Mouse (Mus musculus): Measurements from ENCODE around the gene Gm4559.
"Not testable (repeated sequence)": the region's sequence is repeated elsewhere in the genome, so short reads cannot be mapped to it uniquely, and the experiment has no call there.

Gm4559 gene

DNA sequence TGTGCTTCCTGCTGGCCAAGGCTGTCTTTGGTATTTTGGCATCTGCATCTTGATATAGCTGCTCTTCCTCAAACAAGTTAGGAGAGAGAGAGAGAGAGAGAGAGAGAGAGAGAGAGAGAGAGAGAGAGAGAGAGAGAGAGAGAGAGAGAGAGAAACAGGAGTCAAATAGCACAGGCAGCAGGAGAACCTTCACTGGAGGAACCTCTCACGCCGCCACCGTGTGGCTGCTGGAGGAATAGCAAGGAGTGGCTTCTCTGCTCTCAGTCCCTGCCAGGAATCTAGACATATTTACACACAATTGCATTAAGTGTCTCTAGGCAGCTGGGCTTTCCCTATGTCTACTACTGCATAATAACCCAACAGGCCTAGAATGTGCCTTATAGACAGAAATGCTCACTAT is 4.0 kb upstream of the Gm4559 start:
- not testable (repeated sequence) for DNase-seq (ENCODE audit: low spot score)

DNA sequence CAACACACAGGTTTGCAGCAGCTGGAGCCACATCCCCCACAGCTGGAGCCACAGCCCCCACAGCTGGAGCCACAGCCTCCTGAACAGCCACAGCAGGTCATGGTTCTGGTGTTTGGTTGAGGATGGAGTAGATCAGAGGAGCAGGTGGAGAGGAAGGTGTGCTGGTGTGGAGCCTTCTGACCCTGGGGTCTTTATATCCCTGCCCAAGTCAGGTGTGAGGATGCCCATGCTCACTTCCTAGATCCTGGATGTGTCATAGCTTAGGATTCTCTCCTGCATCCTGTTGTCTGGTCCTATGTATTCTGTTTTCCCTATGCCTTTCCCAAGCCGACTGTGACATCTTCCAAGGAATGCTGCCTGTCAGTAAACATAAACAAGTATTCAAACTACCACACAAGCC is 15.9 kb downstream of the Gm4559 start, which contains the start of gene Gm2431:
TSS of gene Gm2431 (minus strand) at position 101 of the 400 bp plus-strand sequence.
- DNase-seq (ENCODE audit: low spot score) = not testable (repeated sequence)

DNA sequence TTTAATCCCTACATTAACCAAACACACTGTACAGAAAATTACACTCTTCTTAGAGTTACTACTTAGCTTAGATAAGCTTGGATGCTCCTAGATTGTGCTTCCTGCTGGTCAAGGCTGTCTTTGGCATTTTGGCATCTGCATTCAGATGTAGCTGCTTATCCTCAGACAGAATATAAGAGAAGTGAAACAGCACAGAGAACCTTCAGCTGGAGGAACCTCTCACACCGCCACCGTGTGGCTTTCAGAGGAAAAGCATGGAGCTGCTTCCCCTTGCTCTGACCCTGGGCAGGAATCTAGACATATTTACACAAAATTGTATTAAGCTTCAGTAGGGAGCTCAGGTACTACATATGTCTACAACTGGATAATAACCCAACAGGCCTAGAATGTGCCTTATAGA is 18.6 kb downstream of the Gm4559 start:
- peak; percentile 7 for DNase-seq (ENCODE audit: low spot score)

DNA sequence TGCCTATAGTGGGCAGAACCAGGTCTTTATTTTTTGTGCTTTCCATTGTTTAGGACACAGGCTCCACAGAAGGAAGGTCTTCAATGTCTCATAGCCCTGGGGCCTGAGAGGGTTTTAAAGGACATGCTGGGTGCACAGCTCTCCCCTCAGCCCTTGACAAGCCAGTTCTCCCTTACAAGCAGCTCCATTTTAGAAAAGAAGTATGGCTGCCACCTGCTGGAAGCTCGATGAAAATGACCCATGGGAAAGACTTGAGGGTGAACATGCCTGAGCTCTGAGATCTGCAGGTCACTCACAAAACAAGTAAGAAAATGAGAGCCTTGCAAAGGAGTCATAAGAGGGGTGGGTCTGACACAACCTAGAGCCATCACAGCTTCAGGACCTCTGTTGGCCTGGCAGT is 24.3 kb downstream of the Gm4559 start:
- DNase-seq (ENCODE audit: low spot score) = peak; percentile 2

DNA sequence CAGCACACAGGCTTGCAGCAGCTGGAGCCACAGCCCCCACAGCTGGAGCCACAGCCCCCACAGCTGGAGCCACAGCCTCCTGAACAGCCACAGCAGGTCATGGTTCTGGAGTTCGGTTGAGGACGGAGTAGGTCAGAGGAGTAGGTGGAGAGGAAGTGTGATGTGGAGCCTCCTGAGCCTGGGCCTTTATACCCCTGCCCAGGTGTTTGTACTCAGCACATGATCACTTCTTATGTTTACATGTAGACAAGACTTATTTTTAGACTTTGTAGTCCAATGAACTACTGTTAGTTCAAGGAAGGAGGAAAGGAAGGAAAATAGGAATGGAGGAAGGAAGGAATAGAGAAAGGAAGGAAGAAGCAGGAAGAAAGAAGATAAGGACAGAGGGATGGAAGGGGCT is 33.2 kb downstream of the Gm4559 start, which contains the start of gene Gm40460:
TSS of gene Gm40460 (minus strand) at position 101 of the 400 bp plus-strand sequence.
- DNase-seq (ENCODE audit: low spot score) = no peak

DNA sequence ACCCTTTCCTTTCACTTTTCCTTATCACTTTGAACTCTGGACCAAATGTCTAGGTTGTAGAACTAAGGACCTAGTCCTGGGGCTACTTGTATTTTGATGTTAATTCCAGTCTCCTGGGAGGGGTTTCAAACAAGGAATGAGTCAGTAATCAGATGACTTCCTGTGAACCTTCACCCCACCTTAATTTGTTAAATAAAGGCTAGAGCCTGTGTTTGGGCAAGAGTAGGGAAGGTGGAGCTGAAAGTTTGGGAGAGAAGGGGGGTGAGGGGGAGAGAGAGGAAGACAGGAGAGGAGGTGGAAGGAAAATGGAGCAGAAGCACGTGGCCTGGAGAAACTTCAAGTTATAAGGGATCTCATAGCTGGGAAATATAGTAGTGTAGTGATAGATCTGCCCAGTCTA is 42.6 kb downstream of the Gm4559 start:
- no peak for DNase-seq (ENCODE audit: low spot score)

DNA sequence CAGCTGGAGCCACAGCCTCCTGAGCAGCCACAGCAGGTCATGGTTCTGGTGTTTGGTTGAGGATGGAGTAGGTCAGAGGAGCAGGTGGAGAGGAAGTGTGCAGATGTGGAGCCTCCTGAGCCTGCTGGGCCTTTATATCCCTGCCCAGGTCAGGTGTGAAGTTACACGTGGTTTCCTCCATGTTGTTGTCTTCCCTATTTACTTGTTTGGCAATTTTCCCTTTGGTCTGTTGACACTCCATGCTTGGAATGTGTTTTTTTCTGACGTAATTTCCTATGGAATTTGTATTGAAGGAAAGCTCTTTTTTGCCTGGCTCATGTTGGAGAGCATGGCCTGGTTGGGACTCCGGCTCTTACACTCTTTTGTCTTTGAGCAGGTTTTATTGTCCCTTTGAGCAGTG is 44.3 kb downstream of the Gm4559 start, which contains the start of gene Krtap5-5:
TSS of gene Krtap5-5 (minus strand) at position 101 of the 400 bp plus-strand sequence.
- not testable (repeated sequence) for DNase-seq (ENCODE audit: low spot score)

DNA sequence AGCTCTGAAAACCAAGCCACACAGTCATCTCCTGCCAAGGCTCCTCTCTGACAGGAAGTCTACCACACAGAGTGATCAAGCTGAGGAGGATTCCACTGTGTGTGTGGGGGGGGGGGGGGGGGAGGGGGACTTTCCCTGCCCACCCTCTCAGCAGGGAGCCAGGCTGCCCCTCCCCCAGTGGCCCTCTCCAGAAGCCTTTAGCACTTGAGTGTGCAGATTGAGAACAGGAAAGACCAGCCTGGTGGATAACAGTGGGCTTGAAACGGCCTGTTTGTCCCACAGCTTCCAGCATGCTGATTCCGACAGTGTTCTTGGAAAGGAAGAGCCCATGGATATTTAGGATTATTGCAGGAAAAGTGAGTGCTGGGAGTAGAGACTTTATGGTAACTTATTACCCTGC is 49.6 kb downstream of the Gm4559 start:
- DNase-seq (ENCODE audit: low spot score) = no peak

Data from left cerebral cortex, adult 11 months (tissue).